In genomic region chr12:15758866-15759265, GRCm38 (mm10) we compare ENCODE assay signal across 11 mouse cellular contexts. TPM values are rescaled to one million over a fixed set of nuclear protein-coding genes. Genes with fewer than 3 reads are reported as not detected.
DNase-seq lines count a peak whose midpoint lies in the region; ATAC-seq and TF ChIP-seq lines count a peak whose summit lies in the region.
"Had no signal": no experiment of that assay in that cellular context is flagged by ENCODE, and none has a peak within 500 bp of the region (broad histone marks: within the 10 kb centered on the region; RNA-seq: fewer than 3 reads in every experiment).

No protein-coding gene starts in this region.

- H3K4me1 ChIP-seq in forebrain, embryonic 14.5 days (ENCODE audit: control insufficient read depth, insufficient read depth, low read length), result no peaks in the 10 kb centered on the region
- no peaks in the 10 kb centered on the region for H3K4me1 ChIP-seq in forebrain, embryonic 11.5 days (replicated peaks; ENCODE audit: control insufficient read depth, insufficient read depth, low read length)
- H3K4me1 ChIP-seq in stomach, postnatal 0 days (replicated peaks; ENCODE audit: control insufficient read depth, insufficient read depth), result no peaks in the 10 kb centered on the region
- no peaks in the 10 kb centered on the region for H3K4me1 ChIP-seq in embryonic facial prominence, embryonic 10.5 days
- H3K4me1 ChIP-seq: embryonic facial prominence, embryonic 12.5 days; limb, embryonic 15.5 days had no signal

- intact Hi-C loops in left cerebral cortex, postnatal 36 days (cut with DNase I), result no loop called here

- peak; percentile 63 for DNase-seq in forebrain, embryonic 14.5 days (ENCODE audit: low spot score)
- DNase-seq in forebrain, embryonic 11.5 days (ENCODE audit: low spot score), result no peak
- DNase-seq in cerebellum, adult 8-10 months, result peak; percentile 6
- peak; percentile 63 to 69 for DNase-seq in layer of hippocampus, adult 2 months (ENCODE audit: low spot score in 2 of 2)
- DNase-seq in left cerebral cortex, postnatal 36 days (ENCODE audit: low spot score in 2 of 2), result peak; percentile 70 to 82
- DNase-seq in lung, postnatal 4 days, result no peak
- DNase-seq in stomach, postnatal 0 days (ENCODE audit: low spot score), result no peak
- no peak for DNase-seq in embryonic facial prominence, embryonic 10.5 days (ENCODE audit: low spot score)

- peak; percentile 75; the same call in 1 of the 2 replicates for ATAC-seq in forebrain, embryonic 14.5 days
- no peak for ATAC-seq in forebrain, embryonic 11.5 days (replicated peaks; ENCODE audit: low FRiP score)
- ATAC-seq in stomach, postnatal 0 days (ENCODE audit: low FRiP score, low TSS enrichment), result no peak

- no peaks in the 10 kb centered on the region for H3K36me3 ChIP-seq in forebrain, embryonic 14.5 days (ENCODE audit: control insufficient read depth, insufficient read depth, low read length)
- H3K36me3 ChIP-seq in forebrain, embryonic 11.5 days (ENCODE audit: control insufficient read depth, insufficient read depth, low read length), result no peaks in the 10 kb centered on the region
- H3K36me3 ChIP-seq in stomach, postnatal 0 days (ENCODE audit: control insufficient read depth, insufficient read depth, low read length), result no peaks in the 10 kb centered on the region
- no peaks in the 10 kb centered on the region for H3K36me3 ChIP-seq in embryonic facial prominence, embryonic 10.5 days (replicated peaks)
- H3K36me3 ChIP-seq: embryonic facial prominence, embryonic 12.5 days; limb, embryonic 15.5 days had no signal

- no peaks in the 10 kb centered on the region for H3K9me3 ChIP-seq in forebrain, embryonic 14.5 days (replicated peaks; ENCODE audit: control insufficient read depth, low read length)
- H3K9me3 ChIP-seq in forebrain, embryonic 11.5 days (ENCODE audit: control insufficient read depth, low read length), result no peaks in the 10 kb centered on the region
- H3K9me3 ChIP-seq in stomach, postnatal 0 days (ENCODE audit: control insufficient read depth, low read length), result no peaks in the 10 kb centered on the region
- H3K9me3 ChIP-seq in embryonic facial prominence, embryonic 10.5 days, result no peaks in the 10 kb centered on the region
- H3K9me3 ChIP-seq: embryonic facial prominence, embryonic 12.5 days; limb, embryonic 15.5 days had no signal

- TF ChIP-seq EP300 in stomach, postnatal 0 days (optimal IDR thresholded peaks at IDR 0.05), result no peak

- H3K4me3 ChIP-seq in forebrain, embryonic 14.5 days (ENCODE audit: low read depth, low read length), result no peak overlapping the region
- H3K4me3 ChIP-seq in forebrain, embryonic 11.5 days (ENCODE audit: low read depth, low read length), result no peak overlapping the region
- H3K4me3 ChIP-seq in layer of hippocampus, adult 2 months, result no peak overlapping the region
- H3K4me3 ChIP-seq in stomach, postnatal 0 days (ENCODE audit: low read depth, low read length), result no peak overlapping the region
- H3K4me3 ChIP-seq in embryonic facial prominence, embryonic 10.5 days, result no peak overlapping the region
- H3K4me3 ChIP-seq: embryonic facial prominence, embryonic 12.5 days; limb, embryonic 15.5 days had no signal

- H3K9ac ChIP-seq in forebrain, embryonic 14.5 days (ENCODE audit: low read length), result no peak overlapping the region
- no peak overlapping the region for H3K9ac ChIP-seq in forebrain, embryonic 11.5 days (ENCODE audit: low read length)
- no peak overlapping the region for H3K9ac ChIP-seq in stomach, postnatal 0 days (ENCODE audit: low read length)
- H3K9ac ChIP-seq: embryonic facial prominence, embryonic 12.5 days; limb, embryonic 15.5 days had no signal

- H3K27me3 ChIP-seq in forebrain, embryonic 14.5 days (replicated peaks; ENCODE audit: control insufficient read depth, insufficient read depth, low read length), result no peaks in the 10 kb centered on the region
- no peaks in the 10 kb centered on the region for H3K27me3 ChIP-seq in forebrain, embryonic 11.5 days (ENCODE audit: control insufficient read depth, insufficient read depth, low read length)
- H3K27me3 ChIP-seq in stomach, postnatal 0 days (ENCODE audit: control insufficient read depth, insufficient read depth, low read length), result no peaks in the 10 kb centered on the region
- no peaks in the 10 kb centered on the region for H3K27me3 ChIP-seq in embryonic facial prominence, embryonic 10.5 days (replicated peaks; ENCODE audit: low read depth, poor library complexity, severe bottlenecking)
- H3K27me3 ChIP-seq: embryonic facial prominence, embryonic 12.5 days; limb, embryonic 15.5 days had no signal

- H3K27ac ChIP-seq in forebrain, embryonic 14.5 days (ENCODE audit: low read depth, low read length), result no peak overlapping the region
- no peak overlapping the region; the same call in 1 of the 2 replicates for H3K27ac ChIP-seq in forebrain, embryonic 11.5 days (ENCODE audit: low read depth, low read length)
- peak overlapping the region; percentile 19; the same call in 1 of the 2 replicates for H3K27ac ChIP-seq in layer of hippocampus, adult 2 months
- no peak overlapping the region for H3K27ac ChIP-seq in stomach, postnatal 0 days (replicated peaks)
- H3K27ac ChIP-seq in embryonic facial prominence, embryonic 10.5 days (replicated peaks), result no peak overlapping the region
- H3K27ac ChIP-seq: embryonic facial prominence, embryonic 12.5 days; limb, embryonic 15.5 days; macrophage had no signal

- TF ChIP-seq CTCF in layer of hippocampus, adult 2 months (conservative IDR thresholded peaks at IDR 0.05), result no peak
- no peak for TF ChIP-seq CTCF in stomach, postnatal 0 days (IDR thresholded peaks at IDR 0.05; ENCODE audit: low read depth)

- H3K4me2 ChIP-seq in forebrain, embryonic 14.5 days (ENCODE audit: low read length), result no peak overlapping the region
- H3K4me2 ChIP-seq in forebrain, embryonic 11.5 days (ENCODE audit: low read depth, low read length, severe bottlenecking), result no peak overlapping the region
- H3K4me2 ChIP-seq in stomach, postnatal 0 days (replicated peaks; ENCODE audit: low read depth), result no peak overlapping the region
- H3K4me2 ChIP-seq: embryonic facial prominence, embryonic 12.5 days; limb, embryonic 15.5 days had no signal

- WGBS in forebrain, embryonic 14.5 days, result 24% methylated on average over 2 of the region's 2 CpGs
- WGBS in forebrain, embryonic 11.5 days, result 60% methylated on average over 2 of the region's 2 CpGs
- WGBS in stomach, postnatal 0 days, result 37% methylated on average over 2 of the region's 2 CpGs
- WGBS in embryonic facial prominence, embryonic 10.5 days, result 54% methylated on average over 2 of the region's 2 CpGs

RNA-seq across cellular contexts. Expression of gene Trib2, which starts 57.9 kb away (rescaled TPM):
- 87.4 and 100 TPM in 2 replicates for polyA plus RNA-seq in forebrain, embryonic 14.5 days (2014; fragmentation: Nextera tagmentation; extraction: Ambion mirVana)
- polyA plus RNA-seq in forebrain, embryonic 11.5 days (2014; fragmentation: Nextera tagmentation; extraction: Ambion mirVana), result 57.4 and 59.5 TPM in 2 replicates
- total RNA-seq in layer of hippocampus, adult 2 months (2021), result 10 to 100 TPM; 32.2 to 33.5 TPM
- total RNA-seq in left cerebral cortex, postnatal 36 days (2021), result 10 to 100 TPM; 34.8 to 41.5 TPM
- 9.2 and 9.9 TPM in 2 replicates for polyA plus RNA-seq in stomach, postnatal 0 days (2015; fragmentation: Nextera tagmentation; extraction: Ambion mirVana)
- polyA plus RNA-seq in embryonic facial prominence, embryonic 10.5 days (2016; fragmentation: Nextera tagmentation; extraction: Ambion mirVana), result 33.8 and 43.4 TPM in 2 replicates

Comparison
In these comparisons a context has a peak if more than half of its experiments do, and no peak if none do; other contexts are left out.
1. DNase-seq: peak in forebrain, embryonic 14.5 days (single experiment), cerebellum, adult 8-10 months (single experiment), layer of hippocampus, adult 2 months (2 of 2) and left cerebral cortex, postnatal 36 days (2 of 2); none in forebrain, embryonic 11.5 days (single experiment), lung, postnatal 4 days (0 of 2), stomach, postnatal 0 days (single experiment) and embryonic facial prominence, embryonic 10.5 days (single experiment).